Mouse (Mus musculus) limb, embryonic 15.5 days (tissue): ENCODE data around the gene Iqcg. TPM values are rescaled to one million over a fixed set of nuclear protein-coding genes. Genes with fewer than 3 reads are reported as not detected.

Experiments used
- ATAC-seq: fragments of 200-750 bp; cut with Nextera tagmentation; 2 replicates; pipeline ENCODE4 v1.8.0; 2017; ENCODE audit warnings: low read depth, moderate TSS enrichment; ENCODE audit not compliant: insufficient number of reproducible peaks, low FRiP score, low TSS enrichment
- H3K27ac ChIP-seq: fragments of 300-500 bp; sonication (generic); 2 replicates; pipeline ENCODE4 v1.5.1; 2015; ENCODE audit warnings: moderate library complexity, mild to moderate bottlenecking, inconsistent platforms
- H3K27me3 ChIP-seq: fragments of 300-500 bp; sonication (generic); 2 replicates; pipeline ENCODE4 v1.6.1; 2015; ENCODE audit warnings: inconsistent platforms
- H3K36me3 ChIP-seq: fragments of 300-500 bp; sonication (generic); 2 replicates; pipeline ENCODE4 v1.6.1; 2015; ENCODE audit warnings: inconsistent platforms
- H3K4me1 ChIP-seq: fragments of 300-500 bp; sonication (generic); 2 replicates; pipeline ENCODE4 v1.6.1; 2015; ENCODE audit warnings: inconsistent platforms
- H3K4me2 ChIP-seq: fragments of 300-500 bp; sonication (generic); 2 replicates; pipeline ENCODE4 v1.6.1; 2015; ENCODE audit warnings: mild to moderate bottlenecking, inconsistent platforms
- H3K4me3 ChIP-seq: fragments of 300-500 bp; sonication (generic); 2 replicates; pipeline ENCODE4 v1.5.1; 2015; ENCODE audit warnings: mild to moderate bottlenecking, inconsistent platforms
- H3K9ac ChIP-seq: fragments of 300-500 bp; sonication (generic); 2 replicates; pipeline ENCODE4 v1.6.1; 2015; ENCODE audit warnings: inconsistent platforms
- H3K9me3 ChIP-seq: fragments of 300-500 bp; sonication (generic); 2 replicates; pipeline ENCODE4 v1.6.1; 2016; ENCODE audit warnings: inconsistent platforms
- WGBS: fragments of 180-500 bp; shearing (Covaris S2); methylation state at CpG from one replicate; pipeline ENCODE4 v1.1.7; 2015; 5-methylcytosine and 5-hydroxymethylcytosine counted together
- polyA plus RNA-seq: library from polyadenylated mRNA; unstranded; fragments of >200 nt; fragmentation: Nextera tagmentation; extraction: Ambion mirVana; gene quantifications from 2 replicates; pipeline ENCODE4 v1.2.1, GENCODE M21; 2015

Gene Iqcg
- 1.6 and 2.0 TPM in 2 replicates for polyA plus RNA-seq

- Histone ChIP-seq H3K4me3 (peak within 1 kb of the TSS; percentile 93), H3K4me2 (peak within 1 kb of the TSS; percentile 57)
- under 1% methylated on average over 47 of the region's 47 CpGs for WGBS
Measured at GRCm38 (mm10) chr16:33056095-33056785, at the start of gene Iqcg, which contains the start of gene Rpl35a. Iqcg (minus strand) TSS chr16:33056218. Rpl35a (plus strand) TSS chr16:33056453.

GRCm38 (mm10) chr16:33085666-33086065 lies 29.6 kb upstream of the Iqcg start:
- Histone ChIP-seq H3K27ac (no peak overlapping the region), H3K4me1 (no peaks in the 10 kb centered on the region), H3K27me3 (no peaks in the 10 kb centered on the region), H3K9ac (no peak overlapping the region), H3K4me3 (no peak overlapping the region), H3K9me3 (no peaks in the 10 kb centered on the region), H3K36me3 (0 out of 2 replicates have a peak, but pooled peaks cover 3% of the 10 kb centered on the region), H3K4me2 (no peak overlapping the region)
- 85% methylated on average over 8 of the region's 8 CpGs for WGBS
- ATAC-seq = no peak

More at GRCm38 (mm10) chr16:33056095-33056785, at the start of gene Iqcg, which contains the start of gene Rpl35a:
- Histone ChIP-seq H3K36me3 (peaks cover 31% of the 10 kb centered on the region), H3K27ac (peak within 1 kb of the TSS; percentile 94), H3K9ac (peak within 1 kb of the TSS; percentile 95), H3K9me3 (no peaks in the 10 kb centered on the region), H3K4me1 (peaks cover 20% of the 10 kb centered on the region), H3K27me3 (no peaks in the 10 kb centered on the region)
- peak; percentile 89 for ATAC-seq

- Histone ChIP-seq H3K27ac (no peak overlapping the region), H3K4me3 (no peak overlapping the region), H3K36me3 (no peaks in the 10 kb centered on the region), H3K9me3 (no peaks in the 10 kb centered on the region), H3K27me3 (no peaks in the 10 kb centered on the region), H3K9ac (no peak overlapping the region), H3K4me2 (no peak overlapping the region), H3K4me1 (no peaks in the 10 kb centered on the region)
- no peak for ATAC-seq
- WGBS = 66% methylated on average over 2 of the region's 2 CpGs
Measured at GRCm38 (mm10) chr16:33083996-33084395, 28.0 kb upstream of the Iqcg start.

GRCm38 (mm10) chr16:33082951-33083350 lies 26.9 kb upstream of the Iqcg start:
- H3K4me2 ChIP-seq = no peak overlapping the region
- no peak overlapping the region for H3K4me3 ChIP-seq
- 90% methylated on average over 6 of the region's 6 CpGs for WGBS
- no peak for ATAC-seq
- no peaks in the 10 kb centered on the region for H3K27me3 ChIP-seq
- H3K27ac ChIP-seq = no peak overlapping the region
- no peaks in the 10 kb centered on the region for H3K36me3 ChIP-seq
- H3K4me1 ChIP-seq = no peaks in the 10 kb centered on the region
- H3K9me3 ChIP-seq = no peaks in the 10 kb centered on the region
- no peak overlapping the region for H3K9ac ChIP-seq

GRCm38 (mm10) chr16:33080063-33080462 lies 24.0 kb upstream of the Iqcg start:
- no peaks in the 10 kb centered on the region for H3K4me1 ChIP-seq
- no peaks in the 10 kb centered on the region for H3K9me3 ChIP-seq
- H3K9ac ChIP-seq = no peak overlapping the region
- no peak overlapping the region for H3K4me3 ChIP-seq
- no peaks in the 10 kb centered on the region for H3K27me3 ChIP-seq
- no peak overlapping the region for H3K27ac ChIP-seq
- no peak for ATAC-seq
- H3K36me3 ChIP-seq = no peaks in the 10 kb centered on the region
- no peak overlapping the region for H3K4me2 ChIP-seq
- 92% methylated on average over 7 of the region's 7 CpGs for WGBS

- Histone ChIP-seq H3K9ac (no peak overlapping the region), H3K27ac (no peak overlapping the region), H3K4me1 (no peaks in the 10 kb centered on the region), H3K4me3 (no peak overlapping the region), H3K27me3 (no peaks in the 10 kb centered on the region), H3K9me3 (no peaks in the 10 kb centered on the region), H3K4me2 (no peak overlapping the region), H3K36me3 (no peaks in the 10 kb centered on the region)
- ATAC-seq = no peak
- 87% methylated on average over 5 of the region's 5 CpGs for WGBS
Measured at GRCm38 (mm10) chr16:33077069-33077627, 21.1 kb upstream of the Iqcg start.

- Histone ChIP-seq H3K9me3 (no peaks in the 10 kb centered on the region), H3K9ac (no peak overlapping the region), H3K4me2 (no peak overlapping the region), H3K36me3 (no peaks in the 10 kb centered on the region), H3K27me3 (no peaks in the 10 kb centered on the region), H3K4me3 (no peak overlapping the region), H3K27ac (no peak overlapping the region), H3K4me1 (no peaks in the 10 kb centered on the region)
- ATAC-seq = no peak
- WGBS = 52% methylated on average over 6 of the region's 6 CpGs
Measured at GRCm38 (mm10) chr16:33076078-33076477, 20.1 kb upstream of the Iqcg start.

GRCm38 (mm10) chr16:33074967-33075366 lies 18.9 kb upstream of the Iqcg start:
- Histone ChIP-seq H3K9ac (no peak overlapping the region), H3K27ac (no peak overlapping the region), H3K4me3 (no peak overlapping the region), H3K4me2 (no peak overlapping the region), H3K9me3 (no peaks in the 10 kb centered on the region), H3K4me1 (no peaks in the 10 kb centered on the region), H3K36me3 (no peaks in the 10 kb centered on the region; the same call in 1 of the 2 replicates), H3K27me3 (no peaks in the 10 kb centered on the region)
- ATAC-seq = no peak
- 49% methylated on average over 5 of the region's 5 CpGs for WGBS

- Histone ChIP-seq H3K27me3 (no peaks in the 10 kb centered on the region), H3K9me3 (no peaks in the 10 kb centered on the region), H3K4me3 (no peak overlapping the region), H3K27ac (no peak overlapping the region), H3K4me2 (no peak overlapping the region), H3K36me3 (no peaks in the 10 kb centered on the region; the same call in 1 of the 2 replicates), H3K4me1 (no peaks in the 10 kb centered on the region), H3K9ac (no peak overlapping the region)
- 86% methylated on average over 6 of the region's 6 CpGs for WGBS
- no peak for ATAC-seq
Measured at GRCm38 (mm10) chr16:33072871-33073557, 17.0 kb upstream of the Iqcg start.

- Histone ChIP-seq H3K4me3 (no peak overlapping the region), H3K9me3 (no peaks in the 10 kb centered on the region), H3K27me3 (no peaks in the 10 kb centered on the region), H3K27ac (no peak overlapping the region), H3K4me2 (no peak overlapping the region), H3K4me1 (no peaks in the 10 kb centered on the region), H3K36me3 (no peaks in the 10 kb centered on the region; the same call in 1 of the 2 replicates), H3K9ac (no peak overlapping the region)
- ATAC-seq = no peak
Measured at GRCm38 (mm10) chr16:33070928-33071327, 14.9 kb upstream of the Iqcg start.

GRCm38 (mm10) chr16:33064636-33065035 lies 8.6 kb upstream of the Iqcg start:
- no peaks in the 10 kb centered on the region for H3K9me3 ChIP-seq
- no peak overlapping the region for H3K9ac ChIP-seq
- no peak overlapping the region for H3K4me3 ChIP-seq
- WGBS = 82% methylated on average over 9 of the region's 9 CpGs
- H3K27ac ChIP-seq = no peak overlapping the region
- no peak for ATAC-seq
- H3K27me3 ChIP-seq = no peaks in the 10 kb centered on the region
- H3K36me3 ChIP-seq = peaks cover 13% of the 10 kb centered on the region
- peaks cover 14% of the 10 kb centered on the region for H3K4me1 ChIP-seq
- no peak overlapping the region for H3K4me2 ChIP-seq

GRCm38 (mm10) chr16:33063267-33063666 lies 7.2 kb upstream of the Iqcg start:
- Histone ChIP-seq H3K27me3 (no peaks in the 10 kb centered on the region), H3K9ac (peak overlapping the region; percentile 63; the same call in 1 of the 2 replicates), H3K4me1 (peaks cover 23% of the 10 kb centered on the region), H3K4me3 (peak overlapping the region; percentile 84), H3K36me3 (peaks cover 26% of the 10 kb centered on the region), H3K27ac (no peak overlapping the region), H3K4me2 (peak overlapping the region; percentile 86), H3K9me3 (no peaks in the 10 kb centered on the region)
- WGBS = 29% methylated on average over 7 of the region's 7 CpGs
- ATAC-seq = no peak
